Mouse (Mus musculus): ENCODE results near the gene Nrg3.

Gene Nrg3

GRCm38 (mm10) chr14:39472790-39473761, at the start of gene Nrg3:
Nrg3 (minus strand) TSS chr14:39473088.
- peak; percentile 31 to 64 for DNase-seq (ENCODE audit: low spot score in 2 of 2)

GRCm38 (mm10) chr14:39508956-39509355, 36.1 kb upstream of the Nrg3 start:
- no peak for DNase-seq (ENCODE audit: low spot score in 2 of 2)

GRCm38 (mm10) chr14:39473771-39474211, 903 bp upstream of the Nrg3 start:
- DNase-seq (ENCODE audit: low spot score in 2 of 2): peak; percentile 36 to 46

- DNase-seq (ENCODE audit: low spot score in 2 of 2): peak; percentile 18 to 31
Observed at GRCm38 (mm10) chr14:39472146-39472751, 639 bp downstream of the Nrg3 start.

GRCm38 (mm10) chr14:39471236-39471981, 1.5 kb downstream of the Nrg3 start:
- DNase-seq (ENCODE audit: low spot score in 2 of 2): peak in 1 of 2 experiments; percentile 19

- no peak for DNase-seq (ENCODE audit: low spot score in 2 of 2)
Observed at GRCm38 (mm10) chr14:39445501-39445900, 27.4 kb downstream of the Nrg3 start.

DNA sequence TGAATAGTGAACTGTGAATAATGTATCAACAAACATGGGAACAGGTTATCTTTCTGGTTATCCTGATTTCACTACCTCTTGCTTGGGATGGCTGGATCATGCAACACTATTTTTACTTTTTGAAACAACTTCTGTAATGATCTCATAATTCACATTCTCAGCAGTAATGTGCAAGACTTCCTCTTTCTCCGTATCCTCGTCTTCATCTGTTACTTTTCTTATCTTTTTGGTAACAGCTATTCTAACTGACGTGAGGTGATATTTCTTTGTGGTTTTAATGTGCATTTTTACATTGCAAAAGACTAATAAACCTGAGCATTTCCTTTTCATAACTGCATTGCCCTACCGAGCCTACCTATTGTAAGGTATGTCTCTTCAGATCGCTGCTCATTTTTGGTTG, 44.4 kb downstream of the Nrg3 start:
- no peak for DNase-seq (ENCODE audit: low spot score in 2 of 2)

DNA sequence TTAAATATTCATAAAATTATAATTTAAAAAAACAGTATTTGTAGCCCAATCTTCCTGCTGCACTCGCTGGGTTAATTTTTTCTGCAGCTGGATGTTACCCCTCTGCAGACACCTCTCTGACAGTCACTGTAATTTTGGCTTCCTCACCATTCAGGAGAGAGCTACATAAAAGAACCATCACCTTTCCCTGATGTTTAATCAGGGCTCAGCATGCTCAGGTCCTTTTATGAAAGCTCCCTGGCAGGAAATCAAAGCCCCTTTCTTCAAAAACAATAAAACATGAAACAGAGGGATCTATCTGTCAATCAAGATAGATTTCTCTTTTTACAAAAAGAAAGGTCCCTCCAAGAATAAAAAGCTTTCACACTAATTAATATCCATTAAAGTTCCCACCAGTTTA, 51.0 kb downstream of the Nrg3 start:
- no peak for DNase-seq (ENCODE audit: low spot score in 2 of 2)

DNA sequence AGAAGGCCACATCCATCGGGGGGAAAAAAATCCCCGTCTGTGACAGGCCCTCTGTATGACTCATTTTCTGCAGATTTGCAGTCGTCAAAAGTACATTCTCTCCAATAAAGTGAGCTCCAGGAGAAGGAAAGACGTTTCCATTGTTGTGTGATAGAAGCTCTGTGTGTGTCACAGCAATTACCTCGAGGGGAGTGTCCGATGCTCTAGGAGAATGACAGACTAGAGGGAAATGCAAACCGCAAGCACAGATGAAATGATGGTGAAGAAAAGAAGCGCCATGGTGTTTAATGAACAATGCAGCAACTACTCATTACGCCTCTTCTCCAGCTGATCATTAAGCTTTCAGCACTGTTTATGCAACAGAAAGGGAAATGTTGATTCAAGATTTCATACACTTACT, 59.6 kb downstream of the Nrg3 start:
- DNase-seq (ENCODE audit: low spot score in 2 of 2): no peak

- no peak for DNase-seq (ENCODE audit: low spot score in 2 of 2)
Observed at GRCm38 (mm10) chr14:39386845-39387244, 86.0 kb downstream of the Nrg3 start.

GRCm38 (mm10) chr14:39381321-39381720, 91.6 kb downstream of the Nrg3 start:
- no peak for DNase-seq (ENCODE audit: low spot score in 2 of 2)

- no peak for DNase-seq (ENCODE audit: low spot score in 2 of 2)
Observed at GRCm38 (mm10) chr14:39373220-39373619, 99.7 kb downstream of the Nrg3 start.

GRCm38 (mm10) chr14:39356251-39356650, 116.6 kb downstream of the Nrg3 start:
- DNase-seq (ENCODE audit: low spot score in 2 of 2): no peak

GRCm38 (mm10) chr14:39351979-39352737, 120.7 kb downstream of the Nrg3 start:
- no peak for DNase-seq (ENCODE audit: low spot score in 2 of 2)

DNA sequence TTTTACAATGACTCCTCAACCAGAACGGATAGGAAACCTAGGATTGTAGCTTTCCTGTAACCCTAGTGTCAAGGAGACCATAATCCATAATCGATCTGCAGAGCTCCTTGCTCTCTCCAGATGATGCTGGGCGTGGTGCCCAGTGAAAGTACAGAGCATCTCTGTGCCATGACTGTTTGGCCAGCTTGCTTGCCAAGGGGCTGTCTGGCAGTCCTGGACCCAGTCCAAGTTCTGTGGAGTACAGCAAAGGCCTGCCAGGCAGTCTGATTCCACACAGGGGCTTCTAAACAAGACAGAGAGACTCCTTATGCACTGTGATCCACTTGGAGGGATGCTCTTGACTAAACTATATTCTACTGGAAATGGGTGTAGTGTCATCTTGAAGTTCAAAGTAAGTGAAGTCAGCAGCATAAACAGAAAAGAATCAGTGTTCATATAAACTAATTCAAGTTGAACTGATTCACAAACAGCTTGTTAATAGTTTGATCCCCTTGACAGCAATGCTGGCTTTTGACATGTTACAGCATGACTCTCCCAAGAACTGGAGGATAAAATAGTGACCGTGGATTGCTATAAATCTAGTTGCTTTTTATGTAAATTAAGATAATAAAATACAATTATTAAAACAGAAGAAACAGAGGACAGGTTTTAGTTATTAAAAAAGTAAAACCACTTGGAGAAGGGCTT, 155.3 kb downstream of the Nrg3 start:
- DNase-seq (ENCODE audit: low spot score in 2 of 2): peak; percentile 78 to 81

DNA sequence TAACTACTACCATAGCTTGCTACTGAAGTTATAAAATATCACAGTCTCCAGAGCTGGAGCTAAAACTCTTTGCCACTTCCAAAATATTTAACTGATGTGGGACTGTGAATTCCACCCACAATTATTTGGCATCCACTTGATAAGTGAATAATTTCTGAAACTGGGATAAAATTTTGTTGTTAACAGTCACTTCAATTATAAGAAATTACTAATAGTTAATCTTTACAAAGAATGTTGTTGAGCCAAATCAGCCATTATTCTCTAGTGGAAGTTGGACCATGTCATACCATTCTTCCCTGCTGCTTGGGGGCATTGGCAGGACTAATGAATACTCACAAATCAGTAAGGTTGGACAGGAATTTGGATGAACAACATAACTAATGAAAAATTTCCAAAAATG, 158.8 kb downstream of the Nrg3 start:
- no peak for DNase-seq (ENCODE audit: low spot score in 2 of 2)

DNA sequence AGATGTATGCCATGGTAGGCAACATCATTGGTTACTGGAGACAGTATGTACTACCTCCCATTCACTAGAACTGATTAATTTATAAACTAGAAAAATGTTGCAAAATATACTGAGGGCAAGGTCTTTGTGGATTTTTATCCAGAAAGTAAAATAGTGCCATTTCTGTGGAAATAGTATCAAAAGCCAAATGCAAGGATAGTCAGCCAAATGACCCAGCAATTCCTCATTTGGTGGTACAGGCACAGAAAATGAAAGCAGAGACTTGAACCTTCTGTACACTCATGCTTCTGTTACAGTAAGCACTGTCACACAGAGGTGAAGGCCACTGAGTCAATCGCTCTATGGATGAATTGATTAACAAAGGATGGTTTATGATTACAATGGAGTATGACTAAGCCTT, 207.8 kb downstream of the Nrg3 start:
- no peak for DNase-seq (ENCODE audit: low spot score in 2 of 2)

GRCm38 (mm10) chr14:39264422-39264821, 208.5 kb downstream of the Nrg3 start:
- DNase-seq (ENCODE audit: low spot score in 2 of 2): no peak

DNA sequence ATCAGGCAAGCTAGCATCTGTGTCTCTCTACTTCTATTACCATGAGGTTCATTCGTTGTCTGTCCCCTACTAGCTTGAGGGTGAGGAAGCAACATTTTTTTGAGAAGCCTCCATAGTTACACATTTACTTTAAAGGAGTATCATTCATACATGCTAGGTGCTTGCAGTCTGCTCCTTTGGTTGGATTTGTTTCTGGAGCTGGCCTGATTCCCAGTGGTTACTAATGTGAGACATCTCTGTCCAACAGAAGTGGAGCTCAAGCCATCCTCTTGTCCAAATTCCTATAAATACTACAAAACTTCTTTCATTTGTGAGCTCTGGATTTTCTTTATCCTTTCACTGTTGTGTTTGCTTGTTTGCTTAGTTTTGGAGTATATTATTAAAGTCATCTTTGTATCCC, 211.9 kb downstream of the Nrg3 start:
- DNase-seq (ENCODE audit: low spot score in 2 of 2): no peak

- no peak for DNase-seq (ENCODE audit: low spot score in 2 of 2)
Observed at GRCm38 (mm10) chr14:39255391-39255790, 217.5 kb downstream of the Nrg3 start.

DNA sequence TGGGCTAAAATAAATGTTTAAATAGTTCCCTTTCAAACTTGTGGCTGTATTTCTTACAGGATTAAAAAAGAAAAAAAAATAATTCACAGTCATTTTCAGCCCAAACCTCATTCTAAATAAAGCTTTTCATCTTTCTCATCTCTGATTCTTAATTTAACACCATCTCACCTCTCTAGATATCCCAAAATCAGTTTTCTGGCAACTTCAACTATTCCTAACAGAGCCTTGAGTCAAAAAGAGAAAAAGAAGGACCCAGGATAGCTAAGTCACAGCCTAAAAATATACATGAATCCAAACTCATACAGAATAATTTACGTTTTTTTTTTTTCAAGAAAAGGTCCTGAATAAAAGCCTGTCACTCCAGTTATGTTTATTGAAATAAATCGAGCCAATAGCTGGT, 232.6 kb downstream of the Nrg3 start:
- no peak for DNase-seq (ENCODE audit: low spot score in 2 of 2)

Measured in frontal cortex, postnatal 10 days (tissue).